Mouse (Mus musculus) heart, adult 8-10 months (tissue): Measurements from ENCODE around the gene Tbrg4. TPM values are rescaled to one million over a fixed set of nuclear protein-coding genes. Genes with fewer than 3 reads are reported as not detected.
"Not testable (repeated sequence)": the region's sequence is repeated elsewhere in the genome, so short reads cannot be mapped to it uniquely, and the experiment has no call there.

Source experiments
- DNase-seq: peaks from one replicate; pipeline ENCODE4 v3.0.0; 2022; ENCODE audit warnings: low spot score
- total RNA-seq, 4 experiments: library from RNA; stranded (reverse); gene quantifications; 2 replicates each; pipeline ENCODE4 v1.2.4; 2022

The Tbrg4 gene
- 100 to 1,000 TPM in 3 of 4 experiments, 10 to 100 TPM in 1; 96.9 to 117 (median 106) TPM for total RNA-seq

DNA sequence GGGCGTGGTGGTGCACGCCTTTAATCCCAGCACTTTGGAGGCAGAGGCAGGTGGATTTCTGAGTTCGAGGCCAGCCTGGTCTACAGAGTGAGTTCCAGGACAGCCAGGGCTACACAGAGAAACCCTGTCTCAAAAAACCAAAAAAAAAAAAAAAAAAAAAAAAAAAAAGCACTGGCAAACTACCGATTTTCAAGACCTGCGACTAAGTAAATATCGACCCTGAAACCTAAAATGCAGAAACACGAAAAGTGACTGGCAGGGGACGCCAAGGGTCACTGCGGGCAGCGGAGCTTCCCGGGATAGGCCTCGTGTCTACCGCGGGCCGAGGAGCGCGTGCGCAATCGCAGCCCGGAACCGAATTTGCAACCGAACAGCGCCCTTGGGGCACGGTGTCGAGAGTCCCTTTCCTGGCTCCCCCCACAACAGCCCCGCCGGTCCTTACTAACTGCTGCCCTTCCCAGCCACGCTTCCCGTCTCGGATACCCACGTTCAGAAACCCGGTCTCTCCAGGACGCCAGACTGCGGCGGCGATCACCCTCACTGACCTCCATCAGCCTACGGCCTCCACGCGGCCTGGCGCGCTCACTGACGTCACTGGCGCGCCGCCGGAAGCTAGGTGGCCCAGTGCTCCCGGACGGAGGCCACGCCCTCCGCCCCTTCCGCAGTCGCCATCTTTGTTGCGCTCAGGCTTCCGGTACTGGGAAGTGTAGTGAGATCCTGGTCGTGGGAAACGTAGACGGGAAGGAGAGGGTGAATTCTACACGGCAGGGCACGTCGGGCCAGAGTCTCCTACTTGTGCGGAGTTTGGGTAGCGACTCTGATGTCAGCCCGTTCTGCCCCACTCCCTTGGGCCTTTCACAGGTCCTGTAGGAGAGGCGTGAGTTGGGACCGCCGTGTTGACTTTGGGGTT is at the start of gene Tbrg4:
Gene Tbrg4 (minus strand): TSS at position 590 of the 910 bp plus-strand sequence.
- peak; percentile 92 for DNase-seq

DNA sequence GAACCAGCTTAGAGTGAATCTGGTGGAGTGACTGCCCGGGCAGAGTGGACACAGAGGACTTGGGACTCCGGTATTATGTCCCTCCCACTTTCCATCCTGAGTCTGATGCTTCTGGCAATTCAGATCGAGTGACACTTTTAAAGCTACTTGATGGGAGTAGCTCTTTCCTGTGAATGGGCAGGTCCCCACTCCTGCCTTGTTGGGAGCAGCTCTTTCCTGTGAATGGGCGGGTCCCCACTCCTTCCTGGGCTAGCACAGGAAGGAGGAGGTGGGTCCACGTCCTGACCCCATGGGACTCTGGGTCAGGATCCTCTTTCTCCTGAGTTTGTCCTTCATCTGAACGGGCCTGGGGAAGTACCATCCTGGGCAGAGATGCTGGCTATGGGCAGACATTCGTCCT is 49.5 kb upstream of the Tbrg4 start:
- DNase-seq: peak; percentile 57

GRCm38 (mm10) chr11:6674701-6675100 is 48.8 kb upstream of the Tbrg4 start:
- no peak for DNase-seq

GRCm38 (mm10) chr11:6670826-6671225 is 45.0 kb upstream of the Tbrg4 start:
- no peak for DNase-seq

DNA sequence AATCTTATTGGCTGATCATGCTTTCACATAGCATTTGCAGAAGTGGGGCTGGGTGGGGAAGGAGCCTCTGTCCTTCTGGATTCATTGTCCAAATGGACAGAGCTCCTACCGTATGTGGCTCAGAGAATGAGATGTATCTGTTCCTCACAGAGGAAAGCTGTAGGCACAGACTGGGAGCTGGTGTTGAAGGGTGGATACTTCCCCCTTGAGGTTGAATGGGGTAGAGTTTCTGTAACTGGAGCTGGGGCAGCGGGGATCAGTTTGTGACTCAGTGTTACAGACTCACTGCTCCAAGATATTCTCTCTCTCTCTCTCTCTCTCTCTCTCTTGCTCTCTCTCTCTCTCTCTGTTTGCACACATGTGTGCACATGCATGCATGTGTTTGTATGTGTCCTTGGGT is 44.2 kb upstream of the Tbrg4 start:
- DNase-seq: no peak

GRCm38 (mm10) chr11:6669041-6669440 is 43.2 kb upstream of the Tbrg4 start:
- DNase-seq: no peak

DNA sequence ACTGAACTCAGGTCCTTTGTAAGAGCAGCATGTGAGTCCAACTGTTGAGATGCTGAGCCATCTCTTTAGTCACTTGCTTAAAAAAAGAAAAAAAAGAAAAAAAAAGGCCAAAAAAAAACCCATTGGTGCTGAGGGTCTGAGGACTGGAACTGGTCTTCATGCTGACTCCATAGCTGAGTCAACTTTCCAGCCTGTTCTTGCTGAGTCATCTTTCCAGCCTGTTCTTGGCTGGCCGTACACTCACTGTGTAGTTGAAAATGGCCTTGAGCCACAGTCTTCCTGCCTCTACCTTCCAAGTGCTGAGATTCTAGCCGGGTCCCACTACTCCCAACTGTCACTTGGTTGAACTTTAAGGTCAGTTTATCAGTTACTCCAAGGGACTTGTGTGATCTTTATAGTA is 40.8 kb upstream of the Tbrg4 start:
- DNase-seq: no peak

- DNase-seq: no peak
These were observed 35.3 kb upstream of the Tbrg4 start for GRCm38 (mm10) chr11:6661206-6661605.

DNA sequence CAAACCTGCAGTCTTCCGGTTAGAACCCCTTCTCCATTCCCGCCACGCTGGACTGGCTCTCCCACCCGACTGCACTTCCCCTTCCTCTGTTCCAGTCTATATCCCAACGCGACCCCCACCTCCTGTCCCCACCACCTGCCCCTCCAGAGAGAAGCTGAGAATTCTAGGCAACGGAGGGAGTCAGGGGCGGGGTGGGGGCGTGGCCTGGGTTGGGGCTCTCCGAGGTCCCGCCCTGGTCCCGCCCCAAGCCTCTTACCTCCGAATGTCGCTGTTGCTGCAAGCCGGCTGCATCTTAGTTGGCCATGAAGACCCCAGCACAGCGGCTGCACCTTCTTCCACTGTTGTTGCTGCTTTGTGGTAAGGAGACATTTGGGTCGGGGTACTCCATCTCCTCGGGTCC is 32.4 kb upstream of the Tbrg4 start, which contains the start of gene Ramp3:
Gene Ramp3 (plus strand): TSS at position 251 of the 400 bp plus-strand sequence.
- no peak for DNase-seq

DNA sequence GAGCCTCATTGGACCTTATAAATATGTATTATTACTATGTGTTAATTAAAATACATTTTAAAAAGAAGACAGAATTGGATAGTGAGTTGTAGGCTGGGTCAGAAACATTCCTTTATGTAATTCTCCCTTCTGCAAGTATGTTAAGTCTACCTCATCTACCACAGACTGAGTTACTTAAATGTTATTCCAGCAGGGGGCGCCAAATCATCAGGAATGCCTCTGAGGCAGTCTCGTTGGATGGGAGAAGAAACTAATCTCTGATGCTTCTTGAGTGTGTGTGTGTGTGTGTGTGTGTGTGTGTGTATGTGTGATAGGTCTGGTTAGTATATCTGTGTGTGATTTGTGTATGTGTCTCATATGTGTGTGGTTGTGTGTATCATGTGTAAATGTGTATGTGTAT is 29.0 kb upstream of the Tbrg4 start:
- DNase-seq: peak; percentile 84

GRCm38 (mm10) chr11:6652978-6653377 is 27.1 kb upstream of the Tbrg4 start:
- not testable (repeated sequence) for DNase-seq

DNA sequence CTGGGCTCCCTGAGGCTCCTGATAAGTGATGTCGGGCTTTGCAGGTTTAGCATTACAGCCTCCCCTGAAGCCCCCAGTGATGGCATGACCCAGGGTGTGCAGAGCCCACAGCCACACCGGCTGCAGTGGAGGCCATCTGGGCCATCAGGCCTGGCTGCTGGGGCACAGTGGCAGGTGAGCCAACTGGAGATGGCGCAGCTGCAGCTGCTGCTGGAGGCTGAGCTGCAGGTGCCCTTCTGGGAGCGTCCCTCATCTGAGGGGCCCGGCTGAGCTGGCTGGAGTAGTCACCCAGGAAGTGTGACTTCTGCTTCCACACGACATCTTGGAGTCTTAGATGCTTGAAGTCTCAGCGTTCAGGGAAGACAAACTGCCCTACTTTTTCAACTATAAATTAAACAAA is 24.7 kb upstream of the Tbrg4 start:
- DNase-seq: no peak

DNA sequence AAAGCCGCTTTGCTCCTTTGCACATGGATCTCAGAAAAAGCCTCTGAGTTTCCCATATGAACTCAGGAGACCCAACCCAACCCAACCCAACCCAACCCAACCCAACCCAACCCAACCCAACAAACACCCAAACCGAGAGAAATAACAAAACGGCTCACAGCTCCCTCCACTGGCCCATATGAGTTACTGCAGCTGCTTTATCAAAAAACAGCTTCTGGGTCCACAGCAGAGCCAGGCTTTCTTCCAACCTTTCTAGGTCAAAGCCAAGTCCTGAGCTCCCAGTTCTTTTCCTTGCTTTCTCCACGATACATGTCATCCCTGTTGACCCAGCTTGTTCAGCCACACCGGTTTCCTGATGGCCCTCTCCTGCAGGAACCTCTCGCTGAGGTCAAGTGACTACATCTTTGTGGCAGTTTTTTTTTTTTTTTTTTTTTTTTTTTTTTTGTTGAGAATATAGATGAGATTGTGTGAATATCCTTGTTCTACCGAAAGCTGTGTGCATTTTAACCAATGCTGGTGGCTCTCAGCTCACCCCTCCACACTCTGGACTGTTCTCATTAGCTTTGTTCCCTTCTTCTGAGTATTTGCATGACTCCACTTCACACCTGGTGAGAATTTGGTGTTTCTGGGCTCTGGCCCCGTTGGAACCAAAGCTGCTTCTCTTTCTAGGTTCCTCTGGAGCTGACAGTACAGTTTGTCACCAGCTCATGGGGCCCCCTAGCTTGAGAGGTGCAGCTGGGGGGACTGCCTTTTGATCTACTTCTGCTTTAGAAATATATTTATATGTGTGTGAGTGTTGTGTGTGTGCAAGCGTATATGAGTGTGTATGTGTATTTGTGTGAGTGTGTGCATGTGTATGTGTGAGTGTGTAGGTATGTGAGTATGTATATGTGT is 22.2 kb upstream of the Tbrg4 start:
- no peak for DNase-seq

- DNase-seq: no peak
These were observed 18.7 kb upstream of the Tbrg4 start for GRCm38 (mm10) chr11:6644566-6644965.

- no peak for DNase-seq
These were observed 13.2 kb upstream of the Tbrg4 start for GRCm38 (mm10) chr11:6639072-6639471.

DNA sequence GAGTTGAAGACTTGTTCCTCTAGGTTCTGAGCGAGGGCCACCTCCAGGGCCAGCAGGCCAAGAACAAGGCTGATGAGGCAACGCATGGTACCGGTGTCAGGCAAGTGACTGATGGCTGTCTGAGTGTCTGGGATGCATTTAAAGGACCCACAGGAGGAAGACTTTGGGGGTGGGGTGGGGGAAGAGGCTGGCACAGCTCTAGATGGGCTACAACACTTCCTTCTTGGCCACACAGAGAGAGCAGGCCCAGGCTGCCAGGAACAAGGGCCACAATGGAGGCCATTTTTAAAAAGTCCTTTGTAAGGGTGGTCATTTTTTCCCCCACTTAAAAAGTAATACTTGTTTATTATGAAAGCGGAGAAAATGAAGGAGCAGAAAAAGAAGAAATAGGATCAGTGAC is 12.7 kb upstream of the Tbrg4 start, which contains the start of gene Wap:
Gene Wap (minus strand): TSS at position 101 of the 400 bp plus-strand sequence.
- no peak for DNase-seq

- no peak for DNase-seq
These were observed 10.3 kb upstream of the Tbrg4 start for GRCm38 (mm10) chr11:6636150-6636549.

GRCm38 (mm10) chr11:6629655-6630054 is 3.8 kb upstream of the Tbrg4 start:
- no peak for DNase-seq

DNA sequence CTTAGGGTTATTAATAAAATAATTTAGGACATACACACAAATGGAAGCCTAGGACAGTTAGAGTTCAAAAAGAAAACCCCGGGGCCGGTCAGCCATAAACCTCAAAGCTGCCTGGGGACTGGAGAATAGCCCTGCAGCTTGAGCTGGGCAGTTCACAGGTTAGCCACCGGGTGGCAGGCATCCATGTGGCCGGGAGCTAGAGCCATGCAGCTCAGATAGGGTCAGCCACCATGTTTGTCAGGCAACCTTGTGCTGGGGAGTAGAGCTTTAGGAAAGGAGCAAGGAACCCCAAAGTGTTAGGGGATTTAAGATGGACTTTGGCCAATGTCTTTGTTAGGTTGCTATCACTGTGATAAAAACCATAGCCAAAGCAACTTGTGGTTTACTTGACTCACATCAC is 2.7 kb upstream of the Tbrg4 start:
- no peak for DNase-seq

GRCm38 (mm10) chr11:6627731-6628130 is 1.9 kb upstream of the Tbrg4 start:
- peak; percentile 21 for DNase-seq

DNA sequence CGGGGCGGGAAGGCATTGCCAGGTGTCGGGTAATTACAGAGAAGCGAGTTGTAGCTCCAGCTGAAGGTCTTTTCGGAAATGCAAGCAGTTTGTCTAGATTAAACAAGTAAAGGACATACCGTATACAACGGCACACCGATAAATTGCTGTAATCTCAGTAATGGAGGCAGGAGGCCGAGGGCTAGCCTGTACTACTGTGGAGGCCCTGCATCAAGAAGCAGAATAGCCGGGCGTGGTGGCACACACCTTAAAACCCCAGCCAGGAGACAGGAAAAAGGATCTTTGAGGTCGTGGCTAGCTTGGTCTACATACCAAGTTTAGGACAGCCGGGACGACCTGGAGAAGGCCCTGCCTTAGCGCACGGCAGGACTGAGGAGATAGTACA is 513 bp upstream of the Tbrg4 start:
- no peak for DNase-seq
